Mouse (Mus musculus): ENCODE measurements around the gene Vps29.
"Not testable (repeated sequence)": the region's sequence is repeated elsewhere in the genome, so short reads cannot be mapped to it uniquely, and the experiment has no call there.

GRCm38 (mm10) chr5:122318976-122319375 lies 35.2 kb upstream of the Vps29 start:
- TF ChIP-seq USF1 (IDR thresholded peaks at IDR 0.05; ENCODE audit: low read depth); CEBPB (IDR thresholded peaks at IDR 0.05; ENCODE audit: insufficient read depth, poor library complexity, severe bottlenecking); MYOD1 (IDR thresholded peaks at IDR 0.05; ENCODE audit: control insufficient read depth in 1 of 3, insufficient read length in 2 of 3, low read depth in 2 of 3); POLR2A (IDR thresholded peaks at IDR 0.05; ENCODE audit: insufficient read length, low read depth): not testable (repeated sequence)
